Mouse (Mus musculus) lung, adult 10 weeks (tissue): ENCODE results near the gene Cxcl14. TPM values are rescaled to one million over a fixed set of nuclear protein-coding genes. Genes with fewer than 3 reads are reported as not detected.

ENCODE experiments used
- polyA plus RNA-seq: library from polyadenylated mRNA; stranded (reverse); fragments of 350-450 nt; fragmentation: Illumina TruSeq; extraction: RNeasy Lipid Tissue Mini Kit (QIAGEN cat#74804); gene quantifications from one replicate; pipeline ENCODE4 v1.2.3, GENCODE M21; 2014; ENCODE audit warnings: low read depth, low replicate concordance; ENCODE audit not compliant: insufficient read depth

Cxcl14 gene
- 130 TPM for polyA plus RNA-seq

DNA sequence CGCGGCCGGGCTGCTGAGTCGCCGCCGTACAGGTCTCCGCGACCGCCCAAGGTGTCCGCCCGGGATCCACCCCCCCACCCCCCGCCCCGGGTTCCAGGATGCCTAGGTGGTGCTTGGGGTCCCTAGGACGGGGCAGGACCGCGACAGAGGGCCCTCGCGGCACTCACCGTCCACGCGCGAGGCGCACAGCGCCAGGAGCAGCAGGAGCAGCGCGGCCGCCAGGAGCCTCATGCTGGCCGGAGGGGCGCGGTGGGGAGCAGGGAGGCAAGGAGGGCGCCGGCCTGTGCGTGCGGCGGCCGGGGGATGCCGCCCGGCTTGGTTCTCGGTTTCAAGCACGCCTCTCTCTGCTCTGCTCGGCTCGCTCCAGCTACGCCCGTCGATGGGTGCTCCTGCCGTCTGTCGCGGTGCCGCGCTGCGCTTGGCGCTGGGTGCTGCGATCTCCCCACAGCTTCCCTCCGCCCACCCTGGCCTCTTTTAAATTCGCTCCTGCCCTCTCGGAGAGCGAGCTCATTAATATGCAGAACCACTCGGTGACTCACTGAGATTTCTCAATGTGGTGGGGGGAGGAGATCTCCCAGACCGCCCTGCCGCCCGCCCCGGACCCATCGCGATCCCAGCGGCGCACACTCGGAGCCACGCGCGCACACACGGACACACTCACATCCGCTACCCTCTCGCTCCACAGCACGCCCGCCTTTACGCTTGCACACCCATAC lies at the start of gene Cxcl14:
TSS of gene Cxcl14 (minus strand) at position 609 of the 716 bp plus-strand sequence.

GRCm38 (mm10) chr13:56251924-56252619 lies 44.3 kb downstream of the Cxcl14 start, which contains the start of gene Neurog1:
Neurog1 (minus strand) TSS chr13:56252163.

Other genes with a start within 250 kb of the Cxcl14 start
- gene H2afy, start 160.2 kb downstream of the Cxcl14 start, polyA plus RNA-seq = 76.2 TPM
- gene Tifab, start 117.7 kb downstream of the Cxcl14 start, polyA plus RNA-seq = 6.1 TPM
- gene Neurog1, start 44.4 kb downstream of the Cxcl14 start, polyA plus RNA-seq = not detected
- gene Gm3045, start 130.0 kb upstream of the Cxcl14 start, polyA plus RNA-seq = not detected
- 0.09 TPM for gene Slc25a48, start 141.8 kb upstream of the Cxcl14 start, polyA plus RNA-seq
- not detected for gene Il9, start 185.7 kb upstream of the Cxcl14 start, polyA plus RNA-seq
- gene Fbxl21, start 225.9 kb upstream of the Cxcl14 start, polyA plus RNA-seq = 0.72 TPM